Mouse (Mus musculus) myocyte (in vitro differentiated cells): ENCODE measurements around the gene Rnf169.

Experiments used
- E2F4 ChIP-seq: IDR thresholded peaks from one replicate; pipeline ENCODE4 v1.6.1; 2011; ENCODE audit warnings: mild to moderate bottlenecking, control low read depth, moderate library complexity; ENCODE audit not compliant: insufficient read depth
- POLR2A ChIP-seq: IDR thresholded peaks from one replicate; pipeline ENCODE4 v1.6.1; 2011; ENCODE audit warnings: low read depth, mild to moderate bottlenecking, control low read depth, moderate library complexity; ENCODE audit not compliant: insufficient read length
- POLR2AphosphoS2 ChIP-seq: IDR thresholded peaks from one replicate; pipeline ENCODE4 v1.6.1; 2011; ENCODE audit warnings: low read depth, control low read depth; ENCODE audit not compliant: insufficient read length

DNA sequence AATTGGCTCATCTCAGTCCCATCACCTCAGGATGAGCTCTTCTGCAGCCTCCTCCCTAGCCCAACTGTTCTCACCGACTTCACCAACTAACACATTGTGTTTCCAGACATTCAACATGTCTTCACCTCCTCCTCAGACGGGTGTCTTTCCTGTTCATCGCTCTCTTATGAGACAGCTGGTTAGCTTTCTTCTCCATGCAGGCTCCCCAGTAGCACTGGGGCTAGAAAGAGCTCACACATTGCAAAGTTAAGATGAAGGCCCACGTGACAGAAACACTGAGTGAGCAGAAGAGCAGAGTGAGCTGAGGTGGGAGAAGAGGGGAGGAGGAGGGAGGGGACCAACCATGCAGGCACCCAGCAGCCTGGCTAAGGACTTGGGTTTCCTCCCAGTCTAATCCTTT, 78.0 kb downstream of the Rnf169 start:
- TF ChIP-seq POLR2AphosphoS2 (no peak), POLR2A (no peak), E2F4 (no peak)
